Mouse (Mus musculus) erythroid progenitor cell, adult 5-6 weeks (primary cell): ENCODE data around the gene Micu1. TPM values are rescaled to one million over a fixed set of nuclear protein-coding genes. Genes with fewer than 3 reads are reported as not detected.

Experiments
- ATAC-seq: replicated peaks from 2 replicates; pipeline ENCODE4 v1.8.0; 2016; ENCODE audit warnings: moderate number of reproducible peaks, mild to moderate bottlenecking, moderate TSS enrichment, inconsistent platforms; ENCODE audit not compliant: poor library complexity, low FRiP score, severe bottlenecking
- total RNA-seq, 2 experiments: library from RNA; stranded (forward) in 1 of 2; stranded (reverse) in 1 of 2; fragments of 150-400 nt in 1 of 2; fragments of 186-747, 209-891 nt in 1 of 2; gene quantifications; 2 replicates each; pipeline versions ENCODE4 v1.2.3 to v1.2.4; 2015 to 2017; ENCODE audit warnings: low replicate concordance in 2 of 2

Gene Micu1
- total RNA-seq, 2 experiments from 2014 or later: 74.2 to 100 TPM

DNA sequence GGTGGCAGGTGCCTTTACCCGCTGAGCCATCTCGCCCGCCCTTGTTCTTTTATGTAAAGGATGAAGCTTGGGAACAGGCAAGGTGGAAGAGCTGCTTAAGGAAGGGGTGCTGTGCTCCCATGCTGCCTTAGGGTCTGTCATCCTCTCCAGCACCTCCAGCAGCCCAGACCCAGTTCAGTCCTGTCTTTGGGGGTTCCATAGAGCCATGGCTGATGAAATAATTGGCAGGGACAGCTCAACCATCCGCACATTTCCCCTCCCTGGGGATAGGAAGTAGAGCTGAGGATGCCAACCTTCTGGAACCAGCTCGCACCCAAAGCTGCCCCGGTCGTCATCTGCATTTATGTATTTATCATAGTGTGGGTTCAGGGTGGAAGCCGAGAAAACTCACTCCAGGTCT is 9.8 kb downstream of the Micu1 start:
- no peak for ATAC-seq

DNA sequence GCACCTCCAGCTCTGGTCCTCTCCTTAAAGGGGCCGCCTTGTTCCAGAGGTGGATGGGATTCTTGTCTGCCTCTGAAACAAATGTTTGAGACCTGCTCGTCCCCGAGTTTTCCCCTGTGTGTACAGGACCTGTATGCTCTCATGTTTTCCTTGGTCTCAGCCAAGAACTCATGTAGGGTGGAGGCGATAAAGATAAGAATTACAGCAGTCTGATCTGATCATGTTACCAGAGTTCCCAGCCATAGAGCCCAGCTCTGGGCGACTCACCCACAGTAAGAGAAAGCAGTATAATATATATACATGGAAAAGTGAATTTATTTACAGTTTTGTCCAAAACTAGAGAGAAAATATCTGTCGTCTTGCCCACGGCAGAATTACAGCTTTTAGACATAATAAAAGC is 17.7 kb downstream of the Micu1 start:
- no peak for ATAC-seq

DNA sequence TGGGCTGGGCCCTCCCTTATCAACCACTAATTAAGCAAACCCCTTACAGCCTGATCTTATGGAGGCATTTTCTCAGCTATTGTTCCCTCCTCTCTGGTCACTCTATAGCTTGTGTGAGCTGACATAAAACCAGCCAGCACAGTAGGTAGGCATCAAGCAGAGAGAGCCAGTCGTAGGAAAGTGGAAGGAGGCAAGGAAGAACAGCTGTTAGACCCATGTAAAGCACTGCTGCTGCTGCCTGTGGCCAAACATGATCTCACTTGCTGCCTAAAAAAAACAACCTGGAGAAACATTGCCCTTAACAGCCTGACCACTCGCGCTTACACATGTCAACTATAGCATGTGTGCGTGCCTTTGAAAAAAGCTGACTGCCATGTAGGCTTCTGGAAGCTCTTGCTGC is 19.3 kb downstream of the Micu1 start:
- ATAC-seq: no peak

DNA sequence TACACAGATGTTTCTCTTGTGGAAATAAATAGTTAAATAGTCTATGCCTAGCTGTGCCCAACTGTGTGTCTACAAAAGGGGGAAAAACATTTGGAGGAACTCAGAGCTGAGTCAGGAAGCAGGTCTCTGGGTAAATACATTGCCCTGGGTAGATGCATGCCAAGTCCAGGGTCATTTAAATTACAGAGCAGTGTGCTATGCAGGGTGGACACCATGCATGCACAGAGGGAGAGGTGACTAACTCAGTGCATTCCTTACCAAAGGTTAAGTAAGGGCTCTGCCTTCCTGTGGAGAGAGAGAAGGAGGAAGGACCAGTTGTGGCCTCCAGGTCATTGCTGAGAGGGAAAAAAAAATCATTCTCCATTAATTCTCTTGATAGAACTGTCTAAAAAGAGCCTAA is 22.4 kb downstream of the Micu1 start:
- no peak for ATAC-seq

DNA sequence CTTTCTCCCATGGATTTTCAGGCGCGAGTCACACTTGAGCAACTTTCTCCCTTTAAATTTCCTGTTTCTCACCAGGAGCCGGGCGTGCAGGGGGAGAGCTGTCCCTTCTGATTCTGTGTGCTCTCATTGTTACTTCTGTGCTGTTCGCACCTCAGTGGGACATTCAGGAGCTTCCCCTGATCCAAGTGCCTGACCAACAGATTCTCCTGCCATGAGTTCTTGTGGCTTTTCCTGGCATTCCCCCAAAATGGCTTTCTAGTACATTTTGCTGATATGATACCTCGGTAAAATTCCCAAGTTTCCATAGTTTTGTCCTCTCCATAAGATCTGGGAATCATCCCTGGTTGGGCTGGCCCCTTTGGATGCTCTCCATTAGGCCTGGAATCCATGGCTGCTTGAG is 25.0 kb downstream of the Micu1 start:
- ATAC-seq: no peak

DNA sequence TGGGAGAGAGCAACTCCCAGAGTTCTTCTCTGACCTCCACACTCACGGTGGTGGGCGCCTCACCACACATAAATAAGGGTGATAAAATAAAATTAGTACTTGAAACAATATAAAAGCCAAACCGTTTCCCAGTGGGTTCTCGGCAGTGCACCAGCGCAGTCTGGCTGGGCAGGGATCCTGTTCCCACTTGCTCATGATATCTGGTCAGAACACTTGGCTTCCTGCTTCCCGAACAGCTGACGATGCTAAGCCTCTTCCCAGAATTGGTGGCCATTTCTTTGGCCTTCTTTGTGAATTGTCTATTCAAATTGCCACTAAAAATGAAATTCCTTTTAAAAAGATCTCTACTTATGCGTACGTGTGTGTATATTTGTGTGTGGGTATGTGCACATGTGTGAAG is 27.0 kb downstream of the Micu1 start:
- ATAC-seq: no peak

DNA sequence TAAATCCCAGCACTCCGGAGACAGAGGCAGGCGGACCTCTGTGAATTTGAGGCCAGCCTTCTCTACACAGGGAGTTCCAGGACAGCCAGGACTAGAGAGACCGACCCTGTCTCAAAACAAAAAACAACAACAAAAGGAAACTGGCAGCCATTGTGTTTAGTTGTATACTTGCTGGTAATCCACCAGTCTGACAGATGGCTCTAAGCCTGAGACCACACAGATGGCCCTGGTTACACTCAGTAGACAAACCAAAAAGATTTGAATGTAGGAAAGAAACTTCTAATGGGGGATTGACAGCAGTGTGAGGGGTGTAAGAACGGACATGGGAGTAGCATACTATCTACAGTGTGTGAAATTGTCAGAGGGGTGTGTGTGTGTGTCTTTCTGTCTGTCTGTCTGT is 27.6 kb downstream of the Micu1 start:
- ATAC-seq: no peak

DNA sequence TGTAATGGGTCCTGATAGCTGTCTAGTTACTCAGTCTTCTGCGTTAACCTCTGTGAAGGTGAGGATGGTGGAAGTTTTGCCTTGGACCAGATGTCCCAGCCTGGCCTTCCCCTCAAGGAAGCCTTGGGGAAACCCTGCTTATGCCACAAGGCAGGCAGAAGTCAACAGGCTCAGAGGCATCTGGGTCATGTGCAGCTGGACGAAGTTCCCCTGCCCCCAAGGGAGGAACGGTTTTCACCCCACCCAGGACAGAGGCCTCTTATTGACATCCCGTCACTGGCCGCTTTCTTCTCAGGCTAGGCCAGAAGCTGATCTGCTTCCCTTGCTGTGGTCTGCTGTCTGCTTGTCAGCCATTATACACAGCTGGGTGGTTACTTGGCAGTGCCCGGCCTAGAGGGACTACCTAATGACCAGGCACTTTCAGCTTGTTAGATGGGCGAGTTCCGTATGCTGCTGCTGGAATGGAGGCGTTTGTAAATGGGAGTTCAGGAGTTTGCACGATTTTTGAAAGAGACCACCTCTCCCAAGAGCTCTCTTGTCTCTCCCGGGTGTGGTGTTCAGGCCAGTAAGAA is 33.8 kb downstream of the Micu1 start:
- ATAC-seq: no peak

DNA sequence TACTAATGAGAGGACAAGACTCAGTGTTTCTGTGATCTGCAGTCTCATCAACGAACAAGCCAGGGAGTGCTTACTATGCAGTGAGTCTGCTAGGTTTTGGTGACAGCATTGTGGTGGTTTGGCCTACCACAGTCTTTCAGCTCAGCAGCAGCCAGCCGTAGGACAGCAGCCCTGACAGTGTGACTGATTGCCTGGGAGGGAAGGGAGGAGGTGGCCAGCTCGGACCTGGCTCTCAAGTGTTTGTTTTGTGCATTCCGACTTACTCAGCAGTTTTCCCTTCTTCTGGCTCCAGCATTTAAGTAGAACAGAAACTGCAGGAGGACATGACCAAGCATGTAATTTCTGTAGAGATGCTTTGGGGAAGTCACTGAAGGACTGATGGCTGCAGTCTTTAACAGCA is 39.2 kb downstream of the Micu1 start:
- ATAC-seq: no peak

DNA sequence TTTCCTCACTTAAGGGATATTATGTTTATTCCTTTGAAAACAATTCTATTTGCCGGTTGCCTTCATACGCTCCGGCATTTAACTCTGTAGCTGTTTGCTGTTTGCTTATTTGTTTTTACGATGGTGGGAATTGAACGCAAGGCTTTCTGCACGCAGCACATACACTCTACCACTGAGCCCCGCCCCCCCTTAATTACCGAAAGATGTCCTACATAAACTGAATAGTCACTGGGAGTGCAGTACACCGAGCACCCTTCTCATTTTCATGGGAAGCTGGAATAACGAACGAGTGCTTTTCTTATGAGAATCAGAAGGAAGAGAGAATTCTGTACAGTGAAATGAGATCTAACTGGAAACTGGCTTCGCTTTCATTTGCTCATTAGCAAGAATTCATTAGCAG is 41.1 kb downstream of the Micu1 start:
- no peak for ATAC-seq

DNA sequence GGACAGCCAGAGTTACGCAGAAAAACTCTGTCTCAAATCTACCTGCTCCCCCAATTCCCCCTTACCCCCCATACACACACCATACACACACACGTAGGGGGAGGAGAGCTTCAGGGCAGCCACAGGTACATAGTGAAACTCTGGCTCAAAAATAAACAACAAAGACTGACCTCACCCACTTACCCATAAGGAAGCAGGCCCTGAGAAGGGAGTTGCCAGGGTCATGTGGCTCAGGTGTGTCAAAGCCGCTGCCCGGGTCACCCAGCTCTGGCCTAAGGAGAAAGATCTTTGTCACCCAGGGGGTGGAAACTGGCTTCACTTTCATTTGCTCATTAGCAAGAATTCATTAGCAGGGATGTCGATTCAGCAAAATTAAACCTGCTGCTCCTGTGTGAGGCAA is 41.7 kb downstream of the Micu1 start:
- ATAC-seq: no peak

DNA sequence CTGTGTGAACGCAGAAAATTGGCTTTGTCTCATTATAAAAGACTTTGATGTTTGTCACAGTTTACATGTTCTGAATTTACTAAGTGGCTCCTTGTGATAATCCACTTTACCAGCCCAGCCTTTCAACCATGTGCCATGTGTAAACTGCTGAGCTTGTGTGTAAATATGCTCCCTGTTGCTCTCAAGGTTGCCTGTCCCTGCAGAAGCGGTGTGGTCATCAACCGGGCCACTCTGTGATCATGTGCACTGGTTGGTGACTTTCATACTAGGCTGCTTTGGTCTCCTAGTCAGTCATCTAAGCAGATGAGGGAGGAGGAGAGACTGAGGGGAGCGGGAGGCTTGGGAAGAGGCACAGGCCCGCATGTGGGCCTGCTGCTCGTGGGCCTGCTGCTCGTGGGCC is 45.1 kb downstream of the Micu1 start:
- ATAC-seq: no peak

DNA sequence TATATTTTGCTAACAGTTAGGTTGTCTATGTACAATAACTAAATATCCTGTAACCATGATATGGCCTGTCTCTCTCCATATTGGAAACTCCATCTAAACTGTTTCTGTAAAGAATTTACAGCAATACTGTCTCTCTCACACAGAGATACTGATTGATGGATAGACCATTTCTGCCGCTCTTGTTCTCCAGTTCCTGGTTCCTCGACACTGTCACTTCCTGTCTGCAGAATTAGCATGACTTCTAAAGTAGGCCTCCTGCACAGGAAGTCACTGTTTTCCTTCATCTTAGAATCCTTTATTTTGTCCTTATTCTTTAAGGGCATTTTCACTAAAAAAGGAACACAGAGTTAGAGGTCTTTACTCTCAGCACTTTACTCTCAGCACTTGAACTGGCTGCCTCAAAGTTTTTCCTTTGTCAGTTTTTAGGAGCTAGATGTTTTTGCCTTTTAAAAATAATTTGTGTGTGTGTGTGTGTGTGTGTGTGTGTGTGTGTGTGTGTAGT is 46.5 kb downstream of the Micu1 start:
- no peak for ATAC-seq

DNA sequence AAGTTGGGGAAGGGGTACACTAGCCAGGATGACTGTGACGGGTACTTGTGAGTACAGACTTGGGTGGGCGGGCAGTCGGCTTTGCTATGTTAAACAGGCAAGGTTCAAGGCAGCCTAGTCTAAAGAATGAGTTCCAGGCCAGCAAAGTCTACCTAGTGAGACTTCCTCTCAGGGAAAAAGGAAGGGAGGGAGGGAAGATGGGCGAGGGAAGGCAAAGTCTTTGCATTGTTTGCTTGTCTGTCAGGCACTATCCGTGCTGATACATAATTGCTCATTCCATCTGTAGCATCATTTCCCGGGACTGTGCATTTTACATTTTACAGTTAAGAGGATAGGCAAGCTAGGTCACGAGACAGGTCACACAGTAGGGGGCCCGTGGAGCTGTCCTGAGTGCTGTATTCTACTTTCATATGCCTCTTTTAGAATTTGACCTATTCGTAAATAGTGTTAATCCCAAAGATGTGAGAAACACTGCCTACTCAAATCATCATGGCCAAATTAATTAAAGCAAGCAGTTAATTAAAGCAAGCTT is 51.3 kb downstream of the Micu1 start:
- ATAC-seq: no peak

DNA sequence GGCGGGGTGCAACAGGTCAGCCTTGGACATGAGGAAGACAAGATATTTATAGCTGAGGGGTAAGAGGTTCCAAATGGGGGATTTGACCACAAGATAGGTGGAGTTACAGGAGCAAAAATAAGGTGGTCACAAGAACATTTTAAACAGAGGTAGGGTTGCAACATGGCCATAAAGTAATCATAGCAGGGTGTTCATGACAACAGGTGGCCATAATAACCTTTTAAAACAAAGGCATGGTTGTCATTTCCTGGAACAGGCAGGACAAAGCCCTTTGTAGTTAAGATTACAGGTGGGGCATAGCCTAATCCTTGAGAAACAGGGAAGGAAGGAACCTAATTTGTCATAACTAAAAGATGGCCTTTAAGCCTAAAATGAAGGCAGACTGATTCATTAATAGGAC is 51.8 kb downstream of the Micu1 start:
- ATAC-seq: no peak

DNA sequence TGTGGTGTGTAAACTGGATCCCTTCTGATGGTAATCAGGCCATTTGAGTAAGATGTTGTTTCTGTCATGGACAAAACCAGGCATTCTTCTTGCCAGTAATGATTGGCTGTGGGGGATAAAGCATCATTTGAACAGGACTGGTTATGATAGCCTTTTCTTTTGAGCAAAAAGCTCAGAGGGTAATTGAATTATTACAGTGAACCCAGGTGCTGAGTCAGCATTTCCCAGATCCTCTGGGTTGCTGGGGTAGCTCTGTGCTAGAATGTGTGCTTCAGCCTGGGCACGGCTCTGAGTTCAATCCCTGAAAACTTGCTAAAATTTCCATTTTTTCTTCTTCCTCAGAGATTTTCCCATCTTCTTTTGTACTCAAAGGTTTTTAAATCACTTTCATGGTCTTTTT is 52.6 kb downstream of the Micu1 start:
- no peak for ATAC-seq

DNA sequence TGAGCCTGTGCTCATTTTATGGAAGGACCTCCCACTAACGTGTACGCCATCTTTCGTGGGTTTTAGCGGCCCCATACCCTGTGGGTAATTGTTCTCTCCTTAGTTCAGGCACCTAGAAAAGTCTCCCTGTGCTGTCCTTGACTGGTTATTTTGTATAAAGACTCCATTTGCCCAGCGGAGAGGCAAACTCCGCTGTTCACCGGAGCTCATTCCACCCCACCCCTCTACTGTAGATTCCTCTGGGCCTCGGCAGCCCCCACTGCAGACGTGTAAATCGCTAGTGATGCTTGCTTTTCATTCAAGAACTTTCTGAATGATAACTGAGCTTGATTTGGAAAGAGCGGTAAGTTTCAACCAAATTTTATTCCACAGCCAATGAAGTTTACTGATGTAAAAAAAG is 53.4 kb downstream of the Micu1 start:
- ATAC-seq: no peak

DNA sequence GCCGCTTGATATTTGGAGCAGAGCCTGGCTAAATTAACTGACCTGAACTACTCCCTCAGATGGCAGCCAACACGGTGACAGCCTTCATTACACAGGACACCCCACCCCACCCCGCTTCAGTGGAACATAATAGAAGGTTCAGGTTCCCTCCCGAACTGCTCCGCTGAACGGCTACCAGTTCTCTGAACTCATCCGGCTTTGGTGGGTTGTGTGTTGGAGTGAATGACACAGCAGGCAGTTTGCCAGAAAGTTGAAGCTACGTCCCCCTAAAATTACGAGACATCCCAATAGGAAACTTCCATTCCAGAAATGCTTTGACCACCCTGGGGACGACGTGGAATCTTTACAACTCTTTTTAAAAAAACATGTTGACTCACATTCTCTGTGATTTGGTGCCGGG is 53.8 kb downstream of the Micu1 start:
- ATAC-seq: no peak

DNA sequence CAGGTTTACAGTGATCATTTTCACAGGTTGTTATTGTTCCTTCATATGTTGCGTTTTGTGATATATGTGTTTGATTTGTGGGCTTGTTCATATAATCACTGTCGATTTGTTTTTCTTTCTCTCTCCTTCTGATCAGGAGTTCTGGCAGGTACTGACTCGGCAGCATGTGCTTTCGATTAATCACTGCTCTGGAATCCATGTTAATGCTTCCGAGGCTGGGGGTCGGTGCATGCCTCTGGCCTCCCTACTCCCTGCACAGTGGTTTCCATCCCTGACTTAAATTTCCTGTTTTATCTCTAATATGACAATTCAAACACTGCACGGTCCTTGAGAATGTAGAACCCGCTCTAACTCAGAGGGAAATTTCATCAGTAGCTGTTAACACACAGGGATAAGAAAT is 54.3 kb downstream of the Micu1 start:
- no peak for ATAC-seq

DNA sequence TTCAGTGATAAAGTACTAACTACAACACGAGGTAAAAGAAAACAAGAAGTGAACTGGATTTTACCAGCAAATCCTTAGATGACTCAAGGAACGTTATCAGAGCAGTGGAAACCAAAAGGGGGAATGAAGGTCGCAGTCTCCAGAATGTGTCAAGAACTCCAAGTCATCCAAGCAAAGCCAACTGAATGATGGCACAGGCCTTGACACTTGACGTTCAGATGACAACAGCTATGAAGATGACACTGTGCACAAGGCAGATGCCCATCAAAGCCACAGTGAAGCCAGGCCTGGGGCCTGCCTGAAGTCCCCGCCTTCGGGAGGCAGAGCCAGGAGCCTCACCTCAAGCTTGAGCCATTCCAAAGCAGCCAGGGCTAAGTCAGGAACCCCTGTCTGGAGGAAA is 62.5 kb downstream of the Micu1 start:
- ATAC-seq: no peak

DNA sequence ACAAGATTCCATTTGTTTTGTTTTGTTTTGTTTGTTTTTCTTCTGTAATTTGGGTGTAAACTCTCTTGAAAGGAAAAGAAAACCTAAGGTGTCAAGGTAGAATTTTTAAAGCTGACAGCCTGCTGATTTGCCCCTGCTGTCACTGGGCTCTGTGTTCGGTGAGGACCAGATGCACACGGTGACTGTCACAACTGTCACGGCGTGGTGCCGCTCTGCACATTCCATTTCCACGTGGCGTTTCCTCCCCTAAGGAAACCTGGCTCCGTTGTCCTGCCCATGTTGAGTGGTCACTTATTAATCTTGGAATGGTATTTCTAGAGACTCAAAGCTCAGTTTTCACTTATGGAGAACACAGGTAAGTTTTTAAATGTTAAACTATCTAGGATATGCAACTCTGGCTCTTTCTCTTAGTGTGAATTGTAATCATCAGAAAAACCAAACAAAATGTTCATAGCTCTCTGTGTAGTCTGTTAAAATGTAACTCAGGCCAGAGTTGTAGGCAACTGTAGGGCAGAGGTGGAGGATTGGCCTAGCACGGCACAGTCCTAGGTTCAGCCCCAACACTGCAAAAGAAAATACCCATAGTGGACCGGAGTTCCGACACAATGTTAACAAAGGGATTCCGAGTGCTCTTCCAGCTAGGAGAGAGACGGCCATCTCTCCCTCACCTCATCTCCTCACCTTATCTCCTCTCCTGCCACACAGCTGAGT is 66.2 kb downstream of the Micu1 start:
- ATAC-seq: no peak
